Mouse (Mus musculus): ENCODE data around the gene Nav2.

DNA sequence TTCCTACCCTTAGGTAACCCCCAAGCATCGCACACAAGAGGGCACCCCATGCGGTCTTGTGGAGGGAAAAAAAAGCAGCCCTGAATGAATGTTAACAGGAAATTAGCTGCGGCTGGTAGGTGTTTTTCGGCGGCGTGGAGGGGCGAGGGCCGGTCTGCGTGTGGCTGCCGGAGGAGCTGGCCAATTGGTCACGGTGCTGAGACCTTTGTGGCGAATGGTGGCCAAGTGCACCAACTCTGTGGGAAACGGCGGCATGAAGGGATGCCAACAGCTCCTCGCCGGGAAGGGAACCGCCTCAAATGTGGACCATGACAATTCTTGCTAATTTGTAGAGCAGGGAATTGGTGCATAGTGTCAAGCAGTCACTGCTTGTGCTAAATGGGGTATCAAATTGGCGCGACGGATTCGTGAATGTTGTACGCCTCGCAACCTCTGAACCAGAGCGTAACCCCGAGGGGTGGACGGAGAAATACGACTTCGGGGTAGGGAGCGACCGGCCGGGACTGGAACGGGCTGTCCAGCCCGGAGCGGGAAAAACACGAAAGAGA is 726.6 kb downstream of the Nav2 start:
- TF ChIP-seq EP300 (optimal IDR thresholded peaks at IDR 0.05) (no peak), CTCF (IDR thresholded peaks at IDR 0.05; ENCODE audit: low read depth) (no peak)
